Mouse (Mus musculus) gonadal fat pad, adult 2 months (tissue): Measurements from ENCODE around the gene Znrf4. TPM values are rescaled to one million over a fixed set of nuclear protein-coding genes. Genes with fewer than 3 reads are reported as not detected.
A peak's percentile ranks its signal among the peaks of the same experiment; 100 is the strongest.
"Not testable (repeated sequence)": the region's sequence is repeated elsewhere in the genome, so short reads cannot be mapped to it uniquely, and the experiment has no call there.

ENCODE experiments used
- DNase-seq: peaks from one replicate; pipeline ENCODE4 v3.0.0-alpha.2; 2012; ENCODE audit warnings: low read depth
- polyA plus RNA-seq: library from polyadenylated mRNA; depleted of rRNA; stranded (reverse); fragments of >200 nt; gene quantifications from 2 replicates; pipeline ENCODE4 v1.2.3, GENCODE M21; 2012

Znrf4 gene
- polyA plus RNA-seq, 1 experiment, result 6.7 TPM

GRCm38 (mm10) chr17:56536192-56536591, 24.0 kb upstream of the Znrf4 start:
- no peak for DNase-seq

GRCm38 (mm10) chr17:56524943-56525342, 12.7 kb upstream of the Znrf4 start:
- DNase-seq, result no peak

GRCm38 (mm10) chr17:56522744-56523143, 10.5 kb upstream of the Znrf4 start:
- no peak for DNase-seq

- DNase-seq, result no peak
These were observed 3.6 kb upstream of the Znrf4 start for GRCm38 (mm10) chr17:56515690-56516410.

- DNase-seq, result no peak
These were observed 2.7 kb upstream of the Znrf4 start for GRCm38 (mm10) chr17:56514916-56515315.

- DNase-seq, result no peak
These were observed 2.1 kb upstream of the Znrf4 start for GRCm38 (mm10) chr17:56514330-56514729.

- DNase-seq, result no peak
These were observed 532 bp downstream of the Znrf4 start for GRCm38 (mm10) chr17:56511707-56512090.

GRCm38 (mm10) chr17:56510970-56511706, 1.1 kb downstream of the Znrf4 start:
- no peak for DNase-seq

GRCm38 (mm10) chr17:56510473-56510969, 1.7 kb downstream of the Znrf4 start:
- no peak for DNase-seq

GRCm38 (mm10) chr17:56509707-56510472, 2.3 kb downstream of the Znrf4 start:
- no peak for DNase-seq

GRCm38 (mm10) chr17:56509021-56509640, 3.1 kb downstream of the Znrf4 start:
- DNase-seq, result no peak

- DNase-seq, result peak; percentile 57
These were observed 4.8 kb downstream of the Znrf4 start for GRCm38 (mm10) chr17:56507161-56508068.

GRCm38 (mm10) chr17:56506417-56507065, 5.7 kb downstream of the Znrf4 start:
- no peak for DNase-seq

- DNase-seq, result no peak
These were observed 6.8 kb downstream of the Znrf4 start for GRCm38 (mm10) chr17:56505401-56505800.

- DNase-seq, result no peak
These were observed 9.7 kb downstream of the Znrf4 start for GRCm38 (mm10) chr17:56502526-56502925.

- DNase-seq, result not testable (repeated sequence)
These were observed 10.4 kb downstream of the Znrf4 start for GRCm38 (mm10) chr17:56501635-56502400.

- DNase-seq, result no peak
These were observed 13.0 kb downstream of the Znrf4 start for GRCm38 (mm10) chr17:56499229-56499628.

- DNase-seq, result no peak
These were observed 17.8 kb downstream of the Znrf4 start for GRCm38 (mm10) chr17:56494480-56494879.

GRCm38 (mm10) chr17:56493841-56494240, 18.4 kb downstream of the Znrf4 start:
- DNase-seq, result no peak
